Mouse (Mus musculus) limb, embryonic 15.5 days (tissue): ENCODE results near the gene Sec61a1. TPM values are rescaled to one million over a fixed set of nuclear protein-coding genes. Genes with fewer than 3 reads are reported as not detected.

ENCODE experiments used
- ATAC-seq: fragments of 200-750 bp; cut with Nextera tagmentation; 2 replicates; pipeline ENCODE4 v1.8.0; 2017; ENCODE audit warnings: low read depth, moderate TSS enrichment; ENCODE audit not compliant: insufficient number of reproducible peaks, low FRiP score, low TSS enrichment
- H3K27ac ChIP-seq: fragments of 300-500 bp; sonication (generic); 2 replicates; pipeline ENCODE4 v1.5.1; 2015; ENCODE audit warnings: moderate library complexity, mild to moderate bottlenecking, inconsistent platforms
- H3K27me3 ChIP-seq: fragments of 300-500 bp; sonication (generic); 2 replicates; pipeline ENCODE4 v1.6.1; 2015; ENCODE audit warnings: inconsistent platforms
- H3K36me3 ChIP-seq: fragments of 300-500 bp; sonication (generic); 2 replicates; pipeline ENCODE4 v1.6.1; 2015; ENCODE audit warnings: inconsistent platforms
- H3K4me1 ChIP-seq: fragments of 300-500 bp; sonication (generic); 2 replicates; pipeline ENCODE4 v1.6.1; 2015; ENCODE audit warnings: inconsistent platforms
- H3K4me2 ChIP-seq: fragments of 300-500 bp; sonication (generic); 2 replicates; pipeline ENCODE4 v1.6.1; 2015; ENCODE audit warnings: mild to moderate bottlenecking, inconsistent platforms
- H3K4me3 ChIP-seq: fragments of 300-500 bp; sonication (generic); 2 replicates; pipeline ENCODE4 v1.5.1; 2015; ENCODE audit warnings: mild to moderate bottlenecking, inconsistent platforms
- H3K9ac ChIP-seq: fragments of 300-500 bp; sonication (generic); 2 replicates; pipeline ENCODE4 v1.6.1; 2015; ENCODE audit warnings: inconsistent platforms
- H3K9me3 ChIP-seq: fragments of 300-500 bp; sonication (generic); 2 replicates; pipeline ENCODE4 v1.6.1; 2016; ENCODE audit warnings: inconsistent platforms
- WGBS: fragments of 180-500 bp; shearing (Covaris S2); methylation state at CpG from one replicate; pipeline ENCODE4 v1.1.7; 2015; 5-methylcytosine and 5-hydroxymethylcytosine counted together
- polyA plus RNA-seq: library from polyadenylated mRNA; unstranded; fragments of >200 nt; fragmentation: Nextera tagmentation; extraction: Ambion mirVana; gene quantifications from 2 replicates; pipeline ENCODE4 v1.2.1, GENCODE M21; 2015

The Sec61a1 gene
- polyA plus RNA-seq, 1 experiment from 2014 or later = 301 TPM

DNA sequence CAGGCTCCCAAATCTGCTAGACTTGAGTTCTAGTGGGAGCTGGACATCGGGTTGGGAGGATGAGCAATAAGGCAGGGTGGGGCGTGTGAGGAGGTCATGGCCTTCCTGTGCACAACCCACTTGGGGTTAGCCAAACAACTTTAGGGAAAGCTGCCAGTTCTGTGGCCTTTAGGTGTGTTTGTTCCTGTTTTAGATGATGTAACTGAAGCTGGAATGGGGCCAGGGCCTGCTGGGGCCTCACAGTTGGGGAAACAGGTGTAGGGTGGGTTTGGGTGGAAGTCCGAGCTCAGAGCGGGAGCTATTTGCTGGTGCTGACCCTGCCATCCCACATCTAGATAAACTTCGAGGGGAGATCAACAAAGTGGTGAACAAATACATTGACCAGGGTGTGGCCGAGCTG, 33.3 kb downstream of the Sec61a1 start:
- Histone ChIP-seq H3K4me2 (no peak overlapping the region), H3K4me1 (no peaks in the 10 kb centered on the region), H3K9me3 (no peaks in the 10 kb centered on the region), H3K27ac (no peak overlapping the region), H3K4me3 (no peak overlapping the region), H3K9ac (no peak overlapping the region), H3K36me3 (peaks cover 81% of the 10 kb centered on the region), H3K27me3 (no peaks in the 10 kb centered on the region)
- ATAC-seq = no peak
- WGBS = 85% methylated on average over 6 of the region's 6 CpGs

DNA sequence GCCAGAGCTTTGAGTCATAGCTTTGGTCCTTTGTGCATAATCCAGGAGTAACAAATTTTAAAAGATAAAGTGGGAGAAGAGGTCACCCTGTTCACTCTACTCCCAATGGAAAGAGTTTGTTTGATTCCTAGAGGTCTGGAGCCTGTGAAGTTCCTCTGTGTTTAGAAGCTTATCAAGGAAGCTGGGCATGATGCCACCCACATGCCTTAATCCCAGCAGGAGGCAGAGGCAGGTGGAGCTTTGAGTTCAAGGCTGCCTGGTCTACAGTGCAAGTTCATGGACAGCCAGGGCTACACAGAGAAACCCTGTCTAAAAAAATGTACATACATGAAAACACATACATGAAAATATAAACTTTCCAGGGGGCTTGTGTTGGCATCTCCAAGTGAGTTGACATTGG, 34.8 kb downstream of the Sec61a1 start:
- H3K27me3 ChIP-seq = no peaks in the 10 kb centered on the region
- H3K9ac ChIP-seq = no peak overlapping the region
- no peak overlapping the region for H3K27ac ChIP-seq
- no peak overlapping the region for H3K4me2 ChIP-seq
- peaks cover 88% of the 10 kb centered on the region for H3K36me3 ChIP-seq
- ATAC-seq = no peak
- H3K4me3 ChIP-seq = no peak overlapping the region
- H3K9me3 ChIP-seq = no peaks in the 10 kb centered on the region
- H3K4me1 ChIP-seq = no peaks in the 10 kb centered on the region

DNA sequence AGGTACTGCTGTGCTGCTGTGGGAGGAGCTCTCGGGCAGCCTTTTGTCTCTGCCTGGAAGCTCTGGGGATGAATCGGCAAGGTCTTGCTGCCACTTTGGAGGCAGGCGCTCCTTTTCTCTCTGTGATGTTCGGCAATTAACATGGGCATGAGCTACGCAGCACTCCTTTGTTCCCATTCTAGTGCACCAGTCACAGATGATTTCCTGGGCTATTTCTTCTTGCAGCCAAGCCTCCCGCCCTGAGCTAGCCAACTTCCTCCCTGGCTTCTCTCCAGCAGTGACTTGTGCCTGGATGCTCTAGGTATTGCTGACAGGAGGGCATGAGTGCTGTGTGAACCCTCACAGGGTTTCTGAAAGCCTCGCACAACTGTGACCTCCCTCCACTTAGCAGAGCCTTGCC, 35.6 kb downstream of the Sec61a1 start:
- no peak overlapping the region for H3K9ac ChIP-seq
- H3K27ac ChIP-seq = no peak overlapping the region
- 86% methylated on average over 7 of the region's 7 CpGs for WGBS

DNA sequence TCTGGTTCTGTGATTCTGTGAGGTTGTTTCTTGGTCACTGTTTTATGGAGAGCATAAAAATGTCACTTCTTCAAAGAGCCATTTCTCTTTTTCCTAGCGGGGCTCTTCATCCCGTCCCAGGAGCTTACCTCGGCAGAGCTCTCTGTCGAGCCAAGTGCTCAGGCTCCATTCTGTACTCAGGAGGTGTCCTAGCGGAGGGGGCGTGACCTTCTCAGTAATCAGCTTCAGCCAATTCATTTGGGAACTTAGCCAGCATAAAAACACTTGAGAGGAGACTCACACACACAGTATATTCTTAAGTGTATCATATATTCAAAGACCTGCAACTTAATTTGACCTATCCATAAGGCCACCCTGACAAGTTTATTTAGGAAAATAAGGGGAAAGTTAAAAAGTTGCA, 38.3 kb downstream of the Sec61a1 start:
- Histone ChIP-seq H3K27me3 (no peaks in the 10 kb centered on the region), H3K36me3 (peaks cover 90% of the 10 kb centered on the region), H3K9ac (no peak overlapping the region), H3K4me1 (no peaks in the 10 kb centered on the region), H3K4me2 (no peak overlapping the region), H3K9me3 (no peaks in the 10 kb centered on the region), H3K27ac (no peak overlapping the region), H3K4me3 (no peak overlapping the region)
- no peak for ATAC-seq
- 45% methylated on average over 6 of the region's 6 CpGs for WGBS

More for the DNA sequence above, 35.6 kb downstream of the Sec61a1 start:
- Histone ChIP-seq H3K36me3 (peaks cover 86% of the 10 kb centered on the region), H3K4me2 (no peak overlapping the region), H3K4me1 (no peaks in the 10 kb centered on the region), H3K4me3 (no peak overlapping the region), H3K27me3 (no peaks in the 10 kb centered on the region), H3K9me3 (no peaks in the 10 kb centered on the region)
- no peak for ATAC-seq

DNA sequence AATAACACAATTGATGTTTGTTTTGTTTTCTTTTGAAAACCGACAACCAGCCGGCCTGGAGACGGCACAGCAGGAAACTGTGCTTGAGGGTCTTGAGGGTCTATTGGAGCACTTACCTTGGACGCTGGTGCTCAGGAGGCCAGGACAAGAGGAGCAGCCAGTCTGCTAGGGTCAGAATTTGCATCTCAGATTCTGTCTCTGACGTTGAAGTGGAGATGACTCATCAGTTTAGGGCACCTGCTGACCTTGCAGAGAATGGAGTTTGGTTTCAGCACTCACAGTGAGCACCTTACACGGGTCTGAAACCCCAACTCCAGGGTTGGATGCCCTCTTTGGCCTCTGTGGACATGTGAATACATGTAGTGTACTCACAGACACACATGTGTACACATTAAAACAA, 48.8 kb downstream of the Sec61a1 start:
- no peak overlapping the region for H3K27ac ChIP-seq
- no peak overlapping the region for H3K9ac ChIP-seq
- H3K4me1 ChIP-seq = peaks cover 10% of the 10 kb centered on the region
- peaks cover 72% of the 10 kb centered on the region for H3K36me3 ChIP-seq
- WGBS = 83% methylated on average over 6 of the region's 6 CpGs
- H3K4me2 ChIP-seq = no peak overlapping the region
- H3K27me3 ChIP-seq = no peaks in the 10 kb centered on the region
- H3K4me3 ChIP-seq = no peak overlapping the region
- H3K9me3 ChIP-seq = no peaks in the 10 kb centered on the region
- ATAC-seq = no peak

DNA sequence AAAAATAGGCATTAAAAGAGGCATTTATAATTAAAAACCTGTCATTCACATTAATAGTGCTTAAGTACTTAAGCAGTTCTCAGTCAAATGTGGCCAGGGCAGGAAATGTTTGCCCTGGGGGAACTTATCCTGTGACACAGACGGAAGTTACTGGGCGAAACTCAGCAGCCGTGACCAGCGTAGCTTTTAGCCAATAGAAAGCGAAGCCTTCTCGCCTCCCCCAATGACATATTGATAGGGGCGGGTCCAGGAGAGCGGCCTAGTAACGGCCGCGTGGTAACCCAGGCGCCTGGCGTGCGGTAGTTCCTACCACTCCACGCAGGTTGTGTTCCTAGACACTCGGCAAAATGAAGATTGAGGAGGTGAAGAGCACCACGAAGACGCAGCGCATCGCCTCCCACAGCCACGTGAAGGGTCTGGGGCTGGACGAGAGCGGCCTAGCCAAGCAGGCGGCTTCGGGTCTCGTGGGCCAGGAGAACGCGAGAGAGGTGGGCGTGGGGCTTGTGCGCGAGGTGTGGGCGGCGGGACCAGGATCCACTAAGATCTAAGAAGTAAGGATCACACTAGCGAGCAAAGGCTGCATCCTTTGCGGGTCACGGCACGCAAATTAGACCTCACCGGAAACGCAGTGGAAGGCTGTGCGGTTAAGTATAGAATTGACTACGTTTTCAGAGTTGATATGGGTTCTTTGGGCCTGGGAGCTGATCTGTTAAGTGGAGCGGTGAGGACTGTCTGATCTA, 53.4 kb downstream of the Sec61a1 start, which contains the start of gene Ruvbl1:
Gene Ruvbl1, plus strand, starts transcription at position 229 of the 740 bp plus-strand sequence.
- WGBS = under 1% methylated on average over 42 of the region's 42 CpGs
- Histone ChIP-seq H3K4me2 (peak within 1 kb of the TSS; percentile 57), H3K9me3 (no peaks in the 10 kb centered on the region), H3K36me3 (peaks cover 30% of the 10 kb centered on the region), H3K27ac (peak within 1 kb of the TSS; percentile 63), H3K4me3 (peak within 1 kb of the TSS; percentile 67), H3K4me1 (peaks cover 10% of the 10 kb centered on the region), H3K27me3 (no peaks in the 10 kb centered on the region), H3K9ac (peak within 1 kb of the TSS; percentile 55)
- ATAC-seq = peak; percentile 99

DNA sequence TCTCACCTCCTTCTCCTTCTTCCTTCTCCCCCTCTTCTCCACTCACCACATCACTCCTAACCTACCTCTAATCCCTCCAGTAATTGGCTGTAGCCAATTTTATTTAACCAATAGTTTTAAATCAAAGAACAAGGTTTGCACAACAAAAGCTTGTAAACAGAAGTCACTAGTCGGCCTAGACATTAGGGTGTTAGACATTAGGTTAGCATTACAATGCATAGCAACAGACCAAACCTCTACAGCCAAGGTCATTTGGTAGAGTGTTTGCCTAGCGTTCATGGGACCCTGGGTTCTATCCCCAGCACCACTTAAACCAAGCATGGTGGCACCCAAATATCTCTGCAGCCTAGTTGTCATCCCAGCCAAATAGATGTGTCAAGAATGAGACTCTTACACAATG, 64.2 kb downstream of the Sec61a1 start:
- Histone ChIP-seq H3K9me3 (no peaks in the 10 kb centered on the region), H3K9ac (no peak overlapping the region), H3K27ac (no peak overlapping the region), H3K36me3 (no peaks in the 10 kb centered on the region), H3K4me2 (no peak overlapping the region), H3K4me3 (no peak overlapping the region), H3K4me1 (no peaks in the 10 kb centered on the region), H3K27me3 (0 out of 2 replicates have a peak, but pooled peaks cover 4% of the 10 kb centered on the region)
- no peak for ATAC-seq
- 64% methylated on average over 2 of the region's 2 CpGs for WGBS

Other genes with a start within 250 kb of the Sec61a1 start
- 35.1 TPM in 2 replicates for gene Eefsec, start 72.4 kb downstream of the Sec61a1 start, polyA plus RNA-seq
- 118 and 122 TPM in 2 replicates for gene Ruvbl1, start 53.5 kb downstream of the Sec61a1 start, polyA plus RNA-seq
- 1.4 and 5.3 TPM in 2 replicates for gene Kbtbd12, start 119.0 kb upstream of the Sec61a1 start, polyA plus RNA-seq
- 21.1 and 21.9 TPM in 2 replicates for gene Mgll, start 205.5 kb upstream of the Sec61a1 start, polyA plus RNA-seq